Mouse (Mus musculus) intestine, postnatal 0 days (tissue): Measurements from ENCODE around the gene Rps21. TPM values are rescaled to one million over a fixed set of nuclear protein-coding genes. Genes with fewer than 3 reads are reported as not detected.

ENCODE experiments used
- ATAC-seq: fragments of 200-750 bp; cut with Nextera tagmentation; 2 replicates; pipeline ENCODE4 v1.8.0; 2017; ENCODE audit warnings: mild to moderate bottlenecking, moderate TSS enrichment, moderate library complexity
- H3K27ac ChIP-seq: fragments of 300-500 bp; sonication (generic); 2 replicates; pipeline ENCODE4 v1.5.1; 2014; ENCODE audit warnings: mild to moderate bottlenecking, low read depth, low read length, moderate library complexity
- H3K27me3 ChIP-seq: fragments of 300-500 bp; sonication (generic); replicated peaks from 2 replicates; pipeline ENCODE4 v1.6.1; 2014; ENCODE audit warnings: low read length, mixed read lengths; ENCODE audit not compliant: control insufficient read depth, insufficient read depth
- H3K36me3 ChIP-seq: fragments of 300-500 bp; sonication (generic); 2 replicates; pipeline ENCODE4 v1.6.1; 2014; ENCODE audit warnings: mild to moderate bottlenecking, moderate library complexity; ENCODE audit not compliant: control insufficient read depth, insufficient read depth
- H3K4me1 ChIP-seq: fragments of 300-500 bp; sonication (generic); replicated peaks from 2 replicates; pipeline ENCODE4 v1.6.1; 2014; ENCODE audit warnings: antibody characterized with exemption, low read length, mixed read lengths; ENCODE audit not compliant: control insufficient read depth, insufficient read depth
- H3K4me2 ChIP-seq: fragments of 300-500 bp; sonication (generic); replicated peaks from 2 replicates; pipeline ENCODE4 v1.6.1; 2014; ENCODE audit warnings: low read depth, mild to moderate bottlenecking, moderate library complexity
- H3K4me3 ChIP-seq: fragments of 300-500 bp; sonication (generic); 2 replicates; pipeline ENCODE4 v1.5.1; 2014; ENCODE audit warnings: low read depth, low read length
- H3K9ac ChIP-seq: fragments of 300-500 bp; sonication (generic); 2 replicates; pipeline ENCODE4 v1.6.1; 2014; ENCODE audit warnings: mild to moderate bottlenecking, low read depth, low read length
- H3K9me3 ChIP-seq: fragments of 300-500 bp; sonication (generic); 2 replicates; pipeline ENCODE4 v1.6.1; 2016; ENCODE audit warnings: mixed run types; ENCODE audit not compliant: control insufficient read depth
- CTCF ChIP-seq: sonication (generic); IDR thresholded peaks from 2 replicates; pipeline ENCODE4 v1.5.1; 2016; ENCODE audit warnings: low read depth, mild to moderate bottlenecking, control low read depth, antibody characterized with exemption, moderate library complexity
- WGBS: fragments of 180-500 bp; shearing (Covaris S2); extraction: QIAGEN DNeasy Blood & Tissue Kit; methylation state at CpG from one replicate; pipeline ENCODE4 v1.1.7; 2014; 5-methylcytosine and 5-hydroxymethylcytosine counted together
- polyA plus RNA-seq: library from polyadenylated mRNA; unstranded; fragments of >200 nt; fragmentation: Nextera tagmentation; extraction: Ambion mirVana; gene quantifications from 2 replicates; pipeline ENCODE4 v1.2.1, GENCODE M21; 2015

Gene Rps21
- polyA plus RNA-seq, 1 experiment from 2014 or later: 454 TPM

DNA sequence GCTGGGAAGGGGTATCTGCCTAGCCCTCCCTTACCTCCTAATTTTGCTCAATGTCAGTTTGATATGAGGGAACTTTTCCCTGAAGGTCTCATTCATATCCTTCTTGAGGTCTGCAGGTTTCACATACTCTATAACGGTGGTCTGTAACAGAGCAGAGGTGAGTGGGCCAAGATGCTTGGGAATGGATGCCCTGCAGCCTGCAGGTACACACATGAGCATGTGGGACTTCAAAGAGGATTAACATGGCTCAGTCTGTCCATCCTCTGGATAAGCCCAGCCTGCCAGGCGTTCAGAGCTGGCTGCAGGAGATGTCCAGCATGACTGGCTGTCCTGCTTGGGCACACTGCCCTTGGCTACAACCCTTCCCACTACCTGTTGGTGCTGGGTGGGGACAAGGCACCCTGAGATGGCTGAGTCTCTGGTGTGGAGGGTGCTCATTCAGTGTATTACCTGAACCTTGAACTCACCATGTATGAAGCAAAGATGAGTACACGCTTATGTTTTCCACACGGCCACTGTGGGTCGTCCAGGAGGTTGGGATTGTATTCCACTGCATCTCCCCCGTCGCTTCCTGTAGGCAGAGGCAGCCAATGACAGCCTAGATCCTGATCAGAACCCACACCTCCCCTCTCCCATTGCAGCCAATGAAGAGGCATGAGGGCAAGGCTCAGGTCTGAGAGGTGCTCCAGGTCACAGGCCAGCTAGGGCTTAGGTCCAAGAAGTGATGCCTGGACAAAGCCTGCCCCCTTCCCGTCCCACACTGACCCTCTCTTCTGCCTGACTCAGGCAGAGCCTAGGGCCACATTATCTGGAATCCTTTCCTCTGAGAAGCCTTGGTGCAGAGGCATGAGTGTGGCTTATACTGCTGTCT is 3.7 kb downstream of the Rps21 start:
- no peak for TF ChIP-seq CTCF
- no peak for ATAC-seq
- WGBS: 49% methylated on average over 8 of the region's 8 CpGs

GRCm38 (mm10) chr2:180261901-180262300 is 4.7 kb downstream of the Rps21 start:
- Histone ChIP-seq H3K4me2 (no peak overlapping the region), H3K4me3 (no peak overlapping the region), H3K36me3 (peaks cover 69% of the 10 kb centered on the region), H3K27ac (no peak overlapping the region; the same call in 1 of the 2 replicates), H3K27me3 (no peaks in the 10 kb centered on the region), H3K4me1 (0 out of 2 replicates have a peak, but pooled peaks cover 5% of the 10 kb centered on the region), H3K9ac (no peak overlapping the region), H3K9me3 (no peaks in the 10 kb centered on the region)
- 85% methylated on average over 7 of the region's 7 CpGs for WGBS
- no peak for TF ChIP-seq CTCF
- ATAC-seq: no peak

More for the DNA sequence above, 3.7 kb downstream of the Rps21 start:
- Histone ChIP-seq H3K4me3 (no peak overlapping the region), H3K27me3 (no peaks in the 10 kb centered on the region), H3K9me3 (no peaks in the 10 kb centered on the region), H3K9ac (no peak overlapping the region), H3K4me1 (0 out of 2 replicates have a peak, but pooled peaks cover 5% of the 10 kb centered on the region), H3K27ac (no peak overlapping the region), H3K4me2 (no peak overlapping the region), H3K36me3 (peaks cover 60% of the 10 kb centered on the region)

- no peak overlapping the region for H3K27ac ChIP-seq
- no peak for ATAC-seq
- H3K36me3 ChIP-seq: peaks cover 74% of the 10 kb centered on the region
- no peak overlapping the region for H3K9ac ChIP-seq
- no peak overlapping the region for H3K4me2 ChIP-seq
- 63% methylated on average over 3 of the region's 3 CpGs for WGBS
- TF ChIP-seq CTCF: no peak
- no peaks in the 10 kb centered on the region for H3K9me3 ChIP-seq
- 0 out of 2 replicates have a peak, but pooled peaks cover 5% of the 10 kb centered on the region for H3K4me1 ChIP-seq
- H3K27me3 ChIP-seq: no peaks in the 10 kb centered on the region
- no peak overlapping the region for H3K4me3 ChIP-seq
These were observed 5.3 kb downstream of the Rps21 start for GRCm38 (mm10) chr2:180262441-180262840.

- no peak for ATAC-seq
- no peak for TF ChIP-seq CTCF
- 0 out of 2 replicates have a peak, but pooled peaks cover 5% of the 10 kb centered on the region for H3K4me1 ChIP-seq
- H3K9me3 ChIP-seq: no peaks in the 10 kb centered on the region
- WGBS: 82% methylated on average over 10 of the region's 10 CpGs
- no peak overlapping the region; the same call in 1 of the 2 replicates for H3K27ac ChIP-seq
- no peaks in the 10 kb centered on the region for H3K27me3 ChIP-seq
- H3K4me2 ChIP-seq: no peak overlapping the region
- H3K4me3 ChIP-seq: no peak overlapping the region
- no peak overlapping the region for H3K9ac ChIP-seq
- peaks cover 74% of the 10 kb centered on the region for H3K36me3 ChIP-seq
These were observed 5.7 kb downstream of the Rps21 start for GRCm38 (mm10) chr2:180262891-180263290.

DNA sequence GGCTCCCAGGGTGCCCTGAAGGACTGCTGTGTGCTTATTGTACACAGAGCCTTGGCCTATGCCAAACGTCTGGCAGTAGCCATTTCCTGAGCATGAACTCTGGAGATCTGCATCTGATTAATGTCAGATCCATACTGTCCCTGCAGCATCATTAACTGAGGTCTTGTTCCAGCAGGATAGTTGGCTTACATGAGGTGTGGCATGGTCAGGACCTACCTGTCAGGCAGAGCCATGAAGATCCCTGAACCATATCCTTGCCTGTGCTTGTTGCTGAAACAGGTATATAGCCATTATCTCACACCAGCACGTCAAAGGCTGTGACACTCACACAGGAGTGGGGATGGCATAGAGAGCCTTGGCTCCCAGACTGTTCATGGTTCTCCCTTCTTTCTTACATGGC is 10.8 kb downstream of the Rps21 start:
- H3K4me1 ChIP-seq: no peaks in the 10 kb centered on the region
- no peaks in the 10 kb centered on the region for H3K9me3 ChIP-seq
- H3K9ac ChIP-seq: no peak overlapping the region
- H3K4me3 ChIP-seq: no peak overlapping the region
- no peak for ATAC-seq
- H3K36me3 ChIP-seq: peaks cover 49% of the 10 kb centered on the region
- no peak overlapping the region for H3K4me2 ChIP-seq
- no peak for TF ChIP-seq CTCF
- WGBS: 62% methylated on average over 2 of the region's 2 CpGs
- no peaks in the 10 kb centered on the region for H3K27me3 ChIP-seq
- H3K27ac ChIP-seq: no peak overlapping the region

DNA sequence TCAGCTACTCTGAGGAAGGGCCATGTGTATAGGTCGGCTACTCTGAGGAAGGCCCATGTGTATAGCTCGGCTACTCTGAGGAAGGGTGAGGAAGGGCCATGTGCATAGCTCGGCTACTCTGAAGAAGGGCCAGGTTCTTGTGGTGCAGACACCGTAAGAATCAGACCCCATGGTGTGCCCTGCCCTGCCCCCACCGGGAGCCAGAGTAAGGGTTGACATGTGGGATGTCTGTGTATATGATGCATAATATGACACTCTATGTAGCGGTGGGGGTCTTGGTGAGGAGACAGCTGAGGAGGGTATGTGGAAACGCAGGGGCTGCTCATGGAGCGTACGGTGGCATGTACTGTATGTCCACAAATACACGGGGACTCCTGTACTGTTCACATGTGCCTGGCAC is 12.2 kb downstream of the Rps21 start:
- Histone ChIP-seq H3K4me1 (0 out of 2 replicates have a peak, but pooled peaks cover 6% of the 10 kb centered on the region), H3K9ac (no peak overlapping the region), H3K36me3 (peaks cover 37% of the 10 kb centered on the region), H3K27ac (no peak overlapping the region), H3K4me3 (no peak overlapping the region), H3K9me3 (no peaks in the 10 kb centered on the region), H3K4me2 (no peak overlapping the region), H3K27me3 (no peaks in the 10 kb centered on the region)
- TF ChIP-seq CTCF: no peak
- no peak for ATAC-seq
- 93% methylated on average over 10 of the region's 10 CpGs for WGBS
